Mouse (Mus musculus) cerebellum, adult 11-12 months (tissue): ENCODE measurements around the gene Znrf1.
"Not testable (repeated sequence)": the region's sequence is repeated elsewhere in the genome, so short reads cannot be mapped to it uniquely, and the experiment has no call there.

ENCODE experiments used
- DNase-seq: peaks from one replicate; pipeline ENCODE4 v3.0.0; 2022

Gene Znrf1

GRCm38 (mm10) chr8:111536031-111536977 is at the start of gene Znrf1:
Gene Znrf1, plus strand, starts transcription at chr8:111536097.
- DNase-seq = peak; percentile 78

GRCm38 (mm10) chr8:111490034-111490591 is 45.8 kb upstream of the Znrf1 start:
- DNase-seq = no peak

GRCm38 (mm10) chr8:111491191-111491590 is 44.7 kb upstream of the Znrf1 start:
- no peak for DNase-seq

DNA sequence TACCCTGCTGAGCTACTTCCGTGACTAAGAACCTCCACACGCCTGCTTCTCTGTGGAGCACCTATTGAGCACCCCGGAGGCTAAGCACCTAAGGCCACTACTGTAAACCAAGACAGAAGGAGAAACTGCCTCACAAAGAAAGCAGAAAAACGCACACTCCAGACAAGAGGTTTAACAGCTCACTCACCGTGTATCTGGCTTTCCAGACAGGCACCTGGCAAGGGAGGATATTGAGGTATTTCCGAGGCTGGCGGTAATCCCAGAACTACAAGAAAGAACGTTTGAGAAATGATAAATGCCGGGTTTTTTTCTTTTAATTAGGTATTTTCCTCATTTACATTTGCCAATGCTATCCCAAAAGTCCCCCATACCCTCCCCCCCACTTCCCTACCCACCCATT is 43.4 kb upstream of the Znrf1 start:
- DNase-seq = no peak

GRCm38 (mm10) chr8:111493176-111493575 is 42.7 kb upstream of the Znrf1 start:
- no peak for DNase-seq

- DNase-seq = no peak
Observed at GRCm38 (mm10) chr8:111496326-111496725, 39.6 kb upstream of the Znrf1 start.

DNA sequence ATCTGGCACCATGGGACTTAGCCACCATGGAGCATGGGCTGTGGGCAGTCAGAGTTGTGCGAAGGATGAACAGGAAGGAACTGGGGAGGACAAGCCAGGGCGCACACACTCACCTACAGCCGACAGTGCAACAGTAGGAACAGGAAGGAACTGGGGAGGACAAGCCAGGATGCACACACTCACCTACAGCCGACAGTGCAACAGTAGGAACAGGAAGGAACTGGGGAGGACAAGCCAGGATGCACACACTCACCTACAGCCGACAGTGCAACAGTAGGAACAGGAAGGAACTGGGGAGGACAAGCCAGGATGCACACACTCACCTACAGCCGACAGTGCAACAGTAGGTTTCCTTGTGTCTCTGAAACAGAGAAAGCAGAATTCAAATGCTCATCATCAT is 37.6 kb upstream of the Znrf1 start:
- not testable (repeated sequence) for DNase-seq

- no peak for DNase-seq
Observed at GRCm38 (mm10) chr8:111501724-111502464, 34.0 kb upstream of the Znrf1 start.

DNA sequence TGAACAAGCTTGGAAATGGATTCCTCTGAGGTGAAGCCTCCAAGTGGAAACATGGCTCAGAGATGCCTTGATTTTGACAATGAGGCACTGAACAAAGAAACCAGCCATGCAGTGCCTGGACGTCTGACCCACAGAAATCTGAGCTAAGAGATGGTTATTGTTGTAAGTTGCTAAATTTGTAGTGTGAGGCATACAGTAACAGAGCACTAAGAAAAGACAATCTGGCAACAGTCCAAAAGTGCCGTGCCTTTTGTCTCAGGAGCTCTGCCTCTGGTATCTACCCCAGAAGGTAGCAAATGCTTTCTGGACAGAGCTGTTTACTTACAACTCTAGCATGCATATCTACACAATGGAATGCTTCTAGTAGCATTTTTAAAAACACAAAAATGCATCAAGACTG is 27.3 kb upstream of the Znrf1 start:
- no peak for DNase-seq

GRCm38 (mm10) chr8:111509278-111509677 is 26.6 kb upstream of the Znrf1 start:
- DNase-seq = no peak

DNA sequence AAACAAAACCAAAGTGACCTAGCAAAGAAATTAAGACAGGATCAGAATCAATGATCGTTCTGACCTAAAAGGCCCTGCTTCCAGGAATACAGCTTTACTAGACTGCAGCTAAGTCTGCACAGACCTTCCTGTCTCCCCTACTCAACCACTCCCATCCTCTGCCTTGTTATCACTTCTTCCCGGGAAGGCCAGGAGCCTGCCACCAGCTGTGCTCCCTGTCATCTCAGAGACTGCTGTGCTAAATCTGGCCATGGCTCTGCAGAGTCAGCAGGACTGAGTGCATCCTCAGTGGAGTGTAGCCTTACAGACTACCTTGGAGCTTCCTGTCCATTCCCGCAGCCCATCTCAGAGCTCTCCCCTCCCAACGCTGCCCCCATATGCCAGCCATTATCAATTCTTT is 25.5 kb upstream of the Znrf1 start:
- no peak for DNase-seq

DNA sequence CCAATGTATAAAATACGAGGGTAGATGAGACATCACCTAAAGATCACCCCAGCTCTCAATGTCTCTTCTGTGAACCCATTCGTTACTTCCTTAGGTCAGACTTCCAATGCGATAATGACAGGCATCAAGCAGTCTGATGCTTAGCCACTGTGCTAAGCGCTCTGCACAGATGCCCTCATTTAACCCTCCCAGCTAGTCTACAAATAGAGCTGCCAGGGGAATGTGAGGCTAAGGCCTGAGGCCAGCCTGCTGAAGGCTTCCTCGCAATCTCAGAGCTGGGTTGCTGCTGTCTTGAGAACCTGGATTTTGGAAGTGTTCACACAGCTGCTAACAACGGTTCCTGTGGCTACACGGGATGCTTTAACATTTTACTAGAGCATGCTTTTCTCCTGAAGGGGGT is 23.0 kb upstream of the Znrf1 start:
- DNase-seq = no peak

DNA sequence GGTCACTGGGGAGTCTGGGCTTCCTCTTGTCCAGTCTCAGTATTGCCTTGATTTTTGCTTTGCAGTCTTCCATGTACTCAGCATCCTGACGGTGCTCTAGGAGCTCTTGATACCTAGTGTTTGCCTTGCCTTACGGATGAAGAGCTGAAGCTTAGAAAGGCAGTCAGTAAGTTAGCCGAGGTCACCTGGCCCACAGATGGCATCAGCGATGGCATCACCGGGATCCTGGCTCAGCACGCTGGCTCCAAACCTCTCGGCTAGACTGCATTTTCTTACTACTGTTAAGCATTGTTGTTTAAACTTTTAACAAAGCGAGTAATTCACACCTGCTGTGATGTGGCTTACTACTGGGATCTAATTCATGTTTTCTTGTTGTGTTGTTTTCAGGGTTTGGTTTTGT is 22.5 kb upstream of the Znrf1 start:
- DNase-seq = no peak

DNA sequence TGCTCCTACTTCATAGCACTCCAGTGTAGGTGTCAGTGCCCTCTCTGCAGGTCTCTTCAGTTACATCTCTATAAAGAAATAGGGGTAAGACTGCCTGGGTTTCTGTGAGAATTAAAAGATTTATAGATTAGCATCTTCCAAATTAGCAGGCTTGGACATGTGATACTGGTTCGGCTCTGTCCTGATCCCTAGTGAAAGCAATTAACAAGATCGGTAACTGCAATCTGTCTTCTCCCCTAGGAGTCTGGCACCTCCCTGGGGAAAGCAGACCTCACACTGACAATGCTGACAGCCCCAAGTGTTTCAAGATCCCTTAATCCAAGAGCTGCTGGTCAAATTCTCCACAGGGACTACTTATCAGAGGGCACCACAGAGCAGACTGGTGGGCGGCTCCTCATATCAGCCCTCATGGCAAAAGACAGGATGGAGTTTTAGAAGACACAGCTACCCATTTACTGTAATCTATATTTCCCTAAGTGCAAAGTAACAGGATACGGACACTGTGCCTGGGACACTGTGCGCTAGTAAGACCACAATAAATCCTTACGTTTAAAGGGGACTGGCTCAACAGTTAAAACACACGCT is 19.4 kb upstream of the Znrf1 start:
- no peak for DNase-seq

GRCm38 (mm10) chr8:111517466-111517865 is 18.4 kb upstream of the Znrf1 start:
- no peak for DNase-seq

DNA sequence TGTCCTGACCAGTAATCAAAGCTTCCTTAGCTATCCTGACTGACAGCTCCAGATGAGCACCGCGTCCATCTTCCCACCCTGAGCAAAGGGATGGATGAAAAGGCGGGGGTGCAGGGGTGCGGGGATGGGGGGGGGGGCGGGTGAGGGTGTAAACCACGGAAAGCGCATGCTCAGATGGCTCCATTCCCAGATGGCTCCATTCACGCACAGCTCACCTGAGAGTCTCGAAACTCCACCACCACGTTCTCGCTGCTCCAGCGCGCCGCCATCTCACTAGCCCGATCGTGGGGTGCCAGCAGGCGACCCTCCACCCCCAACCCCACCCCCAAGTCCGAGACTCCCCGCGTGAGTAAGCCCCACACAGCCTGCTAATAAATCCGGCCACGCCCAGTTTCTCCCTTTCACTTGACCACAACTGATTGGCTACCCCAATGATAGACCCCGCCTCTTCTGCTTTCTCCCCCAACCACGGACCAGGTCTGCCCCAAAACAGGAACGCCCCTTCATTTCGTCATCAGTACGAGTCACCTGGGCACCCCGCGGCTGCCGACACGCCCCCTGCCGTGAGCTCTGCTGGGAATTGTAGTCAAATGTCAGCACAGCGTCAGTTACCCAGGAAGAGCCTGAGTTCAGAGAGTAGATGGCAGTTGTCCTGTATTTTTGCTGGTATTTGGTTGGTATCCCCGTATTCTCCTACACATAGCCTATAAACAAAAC is 14.0 kb upstream of the Znrf1 start, which contains the start of gene Wdr59:
Wdr59 (minus strand) TSS at position 380 of the 717 bp plus-strand sequence.
- DNase-seq = peak; percentile 99

GRCm38 (mm10) chr8:111526403-111527024 is 9.4 kb upstream of the Znrf1 start:
- no peak for DNase-seq

DNA sequence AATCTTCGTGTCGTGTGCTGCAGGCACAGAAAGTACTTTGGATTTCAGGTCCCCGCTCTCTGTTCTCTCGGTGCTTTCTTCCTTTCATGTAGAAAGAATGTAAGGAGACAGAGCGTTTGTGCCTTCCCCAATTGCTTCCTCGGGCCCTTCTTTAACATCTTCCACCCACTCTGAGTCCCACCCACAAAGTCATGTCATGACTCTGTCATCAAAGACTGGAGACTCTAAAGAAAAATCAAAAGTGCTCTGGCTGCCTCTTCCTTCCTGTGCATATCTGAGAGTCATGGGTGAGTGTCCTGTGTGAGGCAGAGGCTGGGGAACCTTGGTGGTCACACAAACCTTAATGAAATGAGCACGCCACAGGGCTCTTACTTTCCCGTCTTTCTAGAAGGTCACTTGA is 8.7 kb upstream of the Znrf1 start:
- DNase-seq = no peak

DNA sequence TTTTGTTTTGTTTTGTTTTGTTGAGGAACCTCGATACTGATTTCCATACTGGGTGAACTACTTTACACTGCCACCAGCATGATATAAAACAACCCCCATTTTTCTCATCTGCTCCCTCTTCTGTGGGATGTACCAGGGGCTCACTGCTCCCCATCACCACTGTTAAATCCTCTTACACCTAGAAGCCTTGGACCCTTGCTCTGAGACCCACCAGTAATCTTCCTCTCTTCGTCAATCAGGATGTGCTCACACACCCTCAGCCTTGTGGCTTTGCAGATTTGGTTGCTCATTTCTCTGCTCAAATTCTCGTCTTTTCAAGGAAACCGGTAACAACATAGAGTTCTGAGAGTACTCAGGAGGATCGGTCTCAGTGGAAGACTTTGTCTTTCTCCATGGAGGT is 7.8 kb upstream of the Znrf1 start:
- DNase-seq = no peak

DNA sequence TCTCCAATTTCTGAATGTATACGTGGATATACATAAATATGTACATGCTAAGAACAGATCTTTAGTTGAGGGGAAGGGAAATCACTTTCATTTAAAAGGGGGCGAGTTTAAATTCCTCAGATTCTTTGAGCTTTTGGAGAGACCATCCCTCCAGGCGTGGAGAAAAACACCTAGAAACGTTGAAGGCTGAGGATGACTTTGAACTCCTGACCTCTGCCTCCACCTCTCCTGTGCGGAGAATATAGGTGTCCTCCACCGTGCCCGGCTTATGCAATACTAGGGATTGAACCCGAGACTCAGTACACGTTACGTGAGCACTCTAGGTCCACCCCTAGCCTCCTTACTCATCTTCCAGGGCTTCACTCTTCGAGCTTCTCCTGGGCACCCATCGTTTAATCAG is 4.7 kb upstream of the Znrf1 start:
- DNase-seq = no peak

DNA sequence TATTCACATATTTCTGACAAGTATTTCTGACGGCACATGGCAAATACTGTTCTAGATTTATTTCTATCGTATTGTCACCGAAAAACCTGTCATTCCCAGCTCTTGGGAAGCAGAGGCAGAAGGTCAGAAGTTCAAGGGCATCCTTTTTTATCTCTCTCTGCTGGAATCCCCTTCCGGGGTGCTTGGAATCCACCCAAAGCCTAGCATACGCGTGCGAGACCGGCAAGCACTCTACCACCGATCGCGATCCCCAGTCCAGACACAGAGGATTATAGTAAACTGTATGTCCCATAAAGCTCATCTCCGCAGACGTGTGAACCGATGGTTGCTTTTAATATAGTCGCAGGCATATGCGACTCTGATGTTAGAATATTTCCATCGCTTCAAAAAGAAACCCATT is 4.3 kb upstream of the Znrf1 start:
- DNase-seq = no peak

DNA sequence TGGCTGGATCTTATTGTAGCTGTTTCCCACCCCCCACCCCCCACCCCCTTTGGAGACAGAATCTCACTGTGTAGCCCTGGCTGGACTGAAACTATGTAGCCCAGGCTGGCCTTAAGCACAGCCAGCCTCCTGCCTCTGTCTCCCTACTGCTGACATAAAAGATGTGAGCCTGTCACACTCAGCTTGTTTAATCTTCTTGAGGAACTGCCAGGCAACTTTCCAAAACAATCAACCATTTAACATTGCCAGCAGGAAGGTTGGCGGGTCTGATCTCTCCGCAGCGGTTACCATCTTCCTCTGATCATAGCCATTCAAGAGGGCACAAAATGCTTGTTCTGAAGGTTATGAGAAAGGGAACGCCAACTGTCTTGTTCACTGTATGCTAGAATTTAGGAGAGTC is 2.4 kb upstream of the Znrf1 start:
- DNase-seq = no peak
